Mouse (Mus musculus): Measurements from ENCODE around the gene Adam20. TPM values are rescaled to one million over a fixed set of nuclear protein-coding genes. Genes with fewer than 3 reads are reported as not detected.
"Not testable (repeated sequence)": the region's sequence is repeated elsewhere in the genome, so short reads cannot be mapped to it uniquely, and the experiment has no call there.

The Adam20 gene
- total RNA-seq (2021) = not detected
- not detected in 2 replicates for polyA plus RNA-seq (2012; rRNA removed)
- long read RNA-seq = 0 reads

GRCm38 (mm10) chr8:40792973-40793372, at the start of gene Adam20:
Adam20 (plus strand) TSS chr8:40793273.
- H3K27me3 ChIP-seq (ENCODE audit: control insufficient read depth, insufficient read depth, low read length); H3K79me2 ChIP-seq (replicated peaks; ENCODE audit: control insufficient read depth, insufficient read depth, low read length); H3K4me1 ChIP-seq (ENCODE audit: control insufficient read depth, insufficient read depth, low read length); DNase-seq; H3K9ac ChIP-seq (ENCODE audit: low read depth, low read length); intact Hi-C loops (cut with DNase I); H3K4me3 ChIP-seq; H3K36me3 ChIP-seq (ENCODE audit: control insufficient read depth, insufficient read depth, low read length); H3K27ac ChIP-seq: not testable (repeated sequence)
- WGBS = 57% methylated on average over 1 of the region's 1 CpGs

DNA sequence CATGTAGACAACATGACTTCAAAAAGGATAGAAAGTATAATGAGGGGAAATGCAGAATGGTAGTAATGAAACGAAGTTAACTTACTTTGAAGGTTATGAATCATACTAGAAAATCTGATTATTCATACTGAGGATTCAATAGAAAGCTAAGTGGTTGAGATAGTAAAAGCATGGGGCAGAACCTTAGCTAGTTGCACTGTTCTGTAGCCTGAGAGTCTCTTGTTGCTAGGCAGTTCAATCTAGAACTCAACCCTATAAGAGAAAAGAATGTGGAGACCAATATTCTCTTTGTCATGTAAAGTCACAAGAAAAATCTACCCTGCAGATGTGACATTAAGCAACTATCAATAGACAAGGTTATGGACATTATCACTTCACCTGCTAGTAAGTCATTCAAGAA, 41.2 kb upstream of the Adam20 start, which contains the start of gene Adam25:
Adam25 (plus strand) TSS at position 301 of the 400 bp plus-strand sequence.
- intact Hi-C loops (cut with DNase I); H3K4me3 ChIP-seq: not testable (repeated sequence)
- 38% methylated on average over 1 of the region's 1 CpGs for WGBS

DNA sequence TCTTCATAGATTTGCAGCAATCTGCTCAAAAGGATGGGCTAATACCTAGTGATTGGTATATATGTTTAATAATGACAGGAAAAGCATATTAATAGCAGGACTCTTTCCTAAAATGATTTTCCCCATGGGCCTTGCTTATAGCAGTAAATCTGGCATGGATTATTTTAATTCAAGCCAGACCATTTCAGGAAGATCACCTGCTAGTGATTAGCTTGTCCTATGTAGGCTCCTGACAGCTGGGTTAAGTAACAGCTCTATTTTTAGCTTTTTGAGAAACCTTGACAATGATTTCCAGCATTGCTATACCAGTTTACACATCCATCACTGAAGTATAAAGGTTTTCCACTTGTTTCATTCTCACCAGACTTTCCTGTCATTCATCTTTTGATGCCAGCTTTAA, 9.8 kb upstream of the Adam20 start:
- Histone ChIP-seq H3K9ac (ENCODE audit: low read depth, low read length) (no peak overlapping the region), H3K79me2 (replicated peaks; ENCODE audit: control insufficient read depth, insufficient read depth, low read length) (no peaks in the 10 kb centered on the region), H3K27me3 (ENCODE audit: control insufficient read depth, insufficient read depth, low read length) (no peaks in the 10 kb centered on the region), H3K4me3 (no peak overlapping the region), H3K4me1 (ENCODE audit: control insufficient read depth, insufficient read depth, low read length) (no peaks in the 10 kb centered on the region), H3K27ac (no peak overlapping the region), H3K36me3 (ENCODE audit: control insufficient read depth, insufficient read depth, low read length) (no peaks in the 10 kb centered on the region)
- no peak for DNase-seq
- TF ChIP-seq CTCF (IDR thresholded peaks at IDR 0.05) (no peak), POLR2A (IDR thresholded peaks at IDR 0.05; ENCODE audit: insufficient read depth, low read depth, low read length) (no peak), EP300 (IDR thresholded peaks at IDR 0.05; ENCODE audit: insufficient read depth, low read depth, low read length) (no peak)
- intact Hi-C loops (cut with DNase I) = no loop called here

More for the DNA sequence above, 41.2 kb upstream of the Adam20 start, which contains the start of gene Adam25:
- H3K27ac ChIP-seq; H3K9ac ChIP-seq (ENCODE audit: low read depth, low read length); H3K27me3 ChIP-seq (ENCODE audit: control insufficient read depth, insufficient read depth, low read length); H3K4me1 ChIP-seq (ENCODE audit: control insufficient read depth, insufficient read depth, low read length); H3K79me2 ChIP-seq (replicated peaks; ENCODE audit: control insufficient read depth, insufficient read depth, low read length); DNase-seq; H3K36me3 ChIP-seq (ENCODE audit: control insufficient read depth, insufficient read depth, low read length): not testable (repeated sequence)

DNA sequence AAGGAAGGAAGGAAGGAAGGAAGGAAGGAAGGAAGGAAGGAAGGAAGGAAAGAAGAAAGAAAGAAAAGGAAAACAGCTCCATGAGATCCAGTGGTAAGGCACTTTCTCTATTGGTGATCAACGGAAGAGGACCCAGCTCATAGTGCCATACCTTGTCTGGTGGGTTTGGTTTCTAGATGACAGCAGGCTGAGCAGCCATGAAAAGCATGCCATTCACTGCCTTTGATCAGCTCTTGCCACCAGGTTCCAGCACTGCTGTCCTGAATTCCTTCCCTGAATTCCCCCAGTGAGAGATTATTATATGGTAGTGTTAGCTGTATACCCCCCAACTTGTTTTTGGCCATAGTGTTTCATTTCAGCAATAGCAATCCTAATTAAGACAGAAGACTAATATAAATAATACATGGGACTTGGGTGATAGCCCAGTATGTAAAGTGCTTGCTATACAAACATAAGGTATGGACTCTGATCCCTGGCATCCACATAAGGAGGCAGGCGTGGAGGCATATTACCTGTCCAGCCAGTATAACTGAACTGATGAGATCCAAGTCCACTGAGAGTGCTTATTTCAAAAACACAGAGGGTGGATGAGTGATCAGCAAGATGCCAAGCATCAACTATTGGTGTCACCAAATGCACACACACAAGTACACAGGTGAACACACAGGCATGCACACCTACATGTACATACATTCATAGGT, 10.5 kb downstream of the Adam20 start:
- 96% methylated on average over 2 of the region's 2 CpGs for WGBS
- Histone ChIP-seq H3K9ac (ENCODE audit: low read depth, low read length) (no peak overlapping the region), H3K27ac (no peak overlapping the region), H3K27me3 (ENCODE audit: control insufficient read depth, insufficient read depth, low read length) (no peaks in the 10 kb centered on the region), H3K36me3 (ENCODE audit: control insufficient read depth, insufficient read depth, low read length) (no peaks in the 10 kb centered on the region), H3K4me1 (ENCODE audit: control insufficient read depth, insufficient read depth, low read length) (no peaks in the 10 kb centered on the region), H3K4me3 (no peak overlapping the region), H3K79me2 (replicated peaks; ENCODE audit: control insufficient read depth, insufficient read depth, low read length) (no peaks in the 10 kb centered on the region)
- TF ChIP-seq EP300 (IDR thresholded peaks at IDR 0.05; ENCODE audit: insufficient read depth, low read depth, low read length) (no peak), POLR2A (IDR thresholded peaks at IDR 0.05; ENCODE audit: insufficient read depth, low read depth, low read length) (no peak)
- intact Hi-C loops (cut with DNase I) = no loop called here
- DNase-seq = no peak

Other genes with a start within 250 kb of the Adam20 start
- not detected for gene Adam24, start 118.2 kb upstream of the Adam20 start, total RNA-seq (2021)
- not detected in 2 replicates for gene Adam24, start 118.2 kb upstream of the Adam20 start, polyA plus RNA-seq (2012; rRNA removed)
- gene Adam25, start 41.1 kb upstream of the Adam20 start, total RNA-seq (2021) = not detected
- gene Adam25, start 41.1 kb upstream of the Adam20 start, polyA plus RNA-seq (2012; rRNA removed) = not detected in 2 replicates
- not detected for gene Adam39, start 29.7 kb downstream of the Adam20 start, total RNA-seq (2021)
- not detected in 2 replicates for gene Adam39, start 29.7 kb downstream of the Adam20 start, polyA plus RNA-seq (2012; rRNA removed)

All from heart, adult 2 months (tissue).